Mouse (Mus musculus) lung, adult 18-20 months (tissue): ENCODE measurements around the gene Ermard.

Source experiments
- DNase-seq, 2 experiments: peaks; one replicate each; pipeline ENCODE4 v3.0.0; 2022; ENCODE audit warnings: mixed read lengths in 2 of 2

Ermard gene

DNA sequence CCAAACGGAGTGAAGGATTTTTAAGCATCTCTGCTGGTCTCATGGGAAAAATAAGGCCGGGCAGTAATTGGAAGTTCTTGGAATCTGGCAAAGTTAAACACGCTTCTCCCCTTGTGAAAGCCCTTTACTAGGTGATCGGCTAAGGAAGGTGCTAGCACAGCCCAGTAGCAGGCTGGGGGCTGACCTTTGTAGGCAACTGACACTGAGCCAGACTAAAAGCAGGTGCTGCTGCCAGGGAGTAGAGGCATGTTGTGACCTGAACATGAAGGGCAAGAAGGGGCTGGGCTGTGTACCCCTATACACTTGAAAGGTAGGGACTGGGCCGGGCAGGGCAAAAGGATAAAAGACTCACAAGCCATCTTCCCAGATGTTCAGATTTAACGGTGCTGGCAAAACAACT lies 19.3 kb downstream of the Ermard start:
- DNase-seq: no peak

DNA sequence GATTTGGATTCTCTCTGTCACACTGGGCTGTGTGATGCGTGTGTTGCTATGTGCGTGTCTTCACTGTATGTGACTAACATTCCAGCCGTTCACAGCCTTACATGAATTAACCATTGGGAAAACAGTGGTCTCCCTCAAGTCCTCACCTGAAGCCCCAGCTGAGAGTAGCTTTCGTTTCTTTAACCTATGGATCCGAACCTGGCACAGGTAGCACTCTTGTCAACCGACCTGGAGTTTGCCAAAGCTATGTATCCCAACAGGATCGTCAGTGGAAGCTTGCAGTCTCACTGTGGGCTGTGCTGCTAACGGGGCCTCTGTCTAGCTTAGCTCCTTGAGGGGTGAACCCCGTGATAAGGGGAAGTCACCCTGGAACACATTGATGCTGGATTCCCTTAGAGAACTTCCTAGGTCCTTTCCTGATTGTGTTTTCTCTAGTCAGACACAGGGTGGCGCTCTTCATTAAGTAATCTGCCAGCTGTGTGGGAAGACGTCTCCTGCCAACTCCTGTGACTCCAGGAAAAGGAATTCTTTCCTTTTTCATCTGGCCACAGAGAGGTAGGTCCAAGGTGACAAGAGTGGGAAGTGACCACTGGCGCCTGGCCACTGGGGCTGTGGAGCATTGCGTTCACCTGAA lies 24.5 kb downstream of the Ermard start:
- DNase-seq: peak; percentile 46 to 73

DNA sequence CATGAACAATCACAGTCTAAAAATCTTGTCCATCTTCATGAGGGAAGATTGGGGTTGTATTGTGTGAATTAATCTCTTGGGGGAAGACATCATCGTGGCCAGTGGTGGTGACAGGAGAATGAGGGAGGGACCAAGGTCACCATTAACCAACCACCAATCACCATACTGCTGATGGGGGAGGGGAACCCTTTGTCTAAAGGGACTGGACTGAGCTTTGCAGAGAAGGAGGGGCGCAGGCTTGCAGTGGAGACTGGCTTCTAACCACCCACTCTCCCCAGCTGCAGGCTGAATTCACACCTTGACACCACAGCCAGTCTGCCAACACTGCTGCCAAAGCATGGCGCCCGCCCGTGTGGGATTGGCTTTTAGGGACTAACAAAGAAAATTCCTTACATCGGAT lies 25.1 kb downstream of the Ermard start:
- no peak for DNase-seq

DNA sequence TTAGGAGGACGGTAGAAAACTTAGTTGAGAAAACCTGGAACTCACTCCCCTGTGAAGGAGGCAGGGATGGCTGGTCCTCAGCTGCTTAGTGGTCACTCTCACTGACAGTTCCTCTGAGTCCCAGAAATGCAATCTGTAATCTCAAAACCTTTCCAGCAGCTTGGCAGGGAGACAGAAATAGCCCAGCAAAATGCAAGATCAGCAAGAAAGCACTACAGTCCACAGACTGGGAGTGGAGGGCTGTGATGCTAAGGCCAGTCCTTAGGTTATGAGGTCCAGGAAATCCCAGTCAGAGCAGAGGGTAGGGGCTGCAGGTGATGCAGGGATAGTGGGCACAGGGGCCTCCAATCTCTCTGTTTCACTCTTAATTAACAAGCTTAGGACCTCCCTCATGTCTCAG lies 25.9 kb downstream of the Ermard start:
- no peak for DNase-seq

DNA sequence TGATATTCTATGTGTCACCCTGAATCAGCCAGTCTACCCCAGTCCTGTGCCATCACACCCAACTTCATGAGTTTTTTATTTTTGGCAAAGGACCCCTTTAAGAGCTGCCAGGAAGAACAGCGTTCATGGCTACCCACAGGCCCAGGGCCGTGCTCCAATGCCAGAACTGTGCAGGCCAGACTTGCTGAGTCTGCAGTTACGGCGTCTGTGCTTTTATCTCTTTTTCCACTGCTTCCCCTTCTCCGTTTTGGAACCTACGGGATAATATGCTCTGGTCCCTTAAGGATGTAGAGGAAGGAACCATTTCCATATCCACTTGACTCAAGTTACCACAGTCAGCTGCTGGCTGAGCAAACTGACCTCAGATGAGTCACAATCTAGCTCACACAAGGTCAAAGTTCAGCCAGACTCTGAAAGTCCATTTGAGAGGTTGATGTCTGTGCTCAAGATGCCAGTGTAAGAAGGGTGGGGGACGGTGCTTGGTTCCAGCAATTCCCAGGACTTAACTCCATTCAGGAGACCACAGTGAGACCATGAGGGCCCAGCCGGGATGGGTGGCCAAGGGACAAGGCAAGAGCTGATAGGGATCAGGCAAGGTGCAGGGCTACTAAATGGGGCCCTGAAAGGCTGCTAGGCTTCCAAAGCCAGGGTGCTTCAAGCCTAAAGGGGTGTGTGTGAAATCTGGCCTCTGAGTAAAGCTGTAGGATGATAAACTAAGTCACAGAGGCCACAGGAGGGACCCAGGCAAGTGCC lies 27.2 kb downstream of the Ermard start:
- DNase-seq: no peak

DNA sequence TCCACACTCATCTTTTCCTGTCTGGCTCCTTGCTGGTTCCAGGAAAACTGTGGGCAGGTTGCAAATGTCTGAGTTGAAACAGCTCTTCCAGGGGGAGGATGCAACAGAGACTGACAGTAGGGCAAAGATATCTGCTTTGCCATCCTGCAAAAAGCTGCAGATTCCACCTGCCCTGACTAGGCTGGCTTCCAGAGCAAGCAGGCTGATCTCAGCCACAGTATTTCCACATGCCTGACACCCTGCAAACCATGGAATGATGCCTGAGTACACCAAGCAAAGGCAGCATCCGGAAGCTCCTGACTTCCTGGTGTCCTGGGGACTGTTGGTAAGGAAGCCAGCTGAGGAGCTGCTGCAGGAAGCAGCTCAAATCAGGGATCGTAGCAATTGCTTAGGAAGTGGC lies 28.1 kb downstream of the Ermard start:
- DNase-seq: peak in 1 of 2 experiments; percentile 29

DNA sequence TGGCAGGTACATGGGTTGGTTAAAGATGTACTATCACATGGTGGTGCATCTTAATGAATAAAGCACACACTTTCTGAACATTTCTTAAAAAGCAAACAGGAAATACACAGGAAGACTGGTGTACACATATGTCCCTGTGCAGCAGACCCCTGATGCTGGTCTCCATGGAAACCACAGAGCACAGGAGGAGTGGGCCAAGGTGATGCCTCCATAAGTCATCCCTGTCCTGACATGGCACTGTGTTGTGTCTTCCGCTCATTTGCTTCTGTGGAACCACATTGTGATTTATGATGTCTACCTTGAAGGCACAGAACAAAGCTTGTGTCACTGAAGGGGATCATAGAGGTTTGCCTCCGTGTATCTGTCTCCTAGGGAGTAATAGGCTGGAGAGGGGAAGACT lies 31.2 kb downstream of the Ermard start:
- no peak for DNase-seq

DNA sequence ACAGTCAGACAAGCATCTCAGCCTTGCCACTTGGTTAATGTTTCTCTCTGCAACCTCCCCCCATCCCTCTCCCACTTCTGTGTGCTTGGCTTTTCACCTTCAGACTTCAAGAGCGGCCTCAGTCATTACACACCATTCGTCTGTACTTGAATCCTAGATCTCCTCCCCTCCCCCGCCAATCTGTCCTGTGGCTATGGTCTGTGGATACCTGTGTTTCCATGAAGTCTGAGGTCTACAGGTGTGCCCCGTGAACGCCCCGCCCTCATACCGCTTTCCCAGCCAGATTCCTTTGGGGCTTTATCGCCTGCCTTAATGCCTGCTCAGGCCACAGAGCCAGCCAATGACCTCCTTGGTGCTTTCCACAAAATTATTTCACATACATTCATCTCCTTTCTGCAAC lies 34.0 kb downstream of the Ermard start:
- no peak for DNase-seq

DNA sequence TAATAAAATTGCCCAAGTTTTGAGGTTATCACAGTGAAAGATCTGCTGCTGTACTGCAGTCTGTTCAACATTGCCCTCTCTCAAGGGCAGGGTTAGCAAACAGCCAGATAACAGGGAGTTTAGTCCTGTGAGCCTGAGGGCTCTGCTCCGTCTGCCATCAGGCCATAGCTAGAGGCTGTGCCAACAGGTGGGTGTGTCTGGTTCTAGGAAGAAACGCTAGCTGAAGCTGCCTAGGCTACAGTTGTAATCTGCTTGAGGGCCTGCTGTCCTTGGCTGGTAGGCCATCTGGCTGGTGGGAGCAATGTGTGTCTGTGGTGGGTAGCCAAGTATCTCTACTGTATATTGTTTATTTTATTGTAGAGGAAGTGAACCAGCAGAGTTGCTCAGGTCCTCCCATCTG lies 36.5 kb downstream of the Ermard start:
- DNase-seq: no peak

DNA sequence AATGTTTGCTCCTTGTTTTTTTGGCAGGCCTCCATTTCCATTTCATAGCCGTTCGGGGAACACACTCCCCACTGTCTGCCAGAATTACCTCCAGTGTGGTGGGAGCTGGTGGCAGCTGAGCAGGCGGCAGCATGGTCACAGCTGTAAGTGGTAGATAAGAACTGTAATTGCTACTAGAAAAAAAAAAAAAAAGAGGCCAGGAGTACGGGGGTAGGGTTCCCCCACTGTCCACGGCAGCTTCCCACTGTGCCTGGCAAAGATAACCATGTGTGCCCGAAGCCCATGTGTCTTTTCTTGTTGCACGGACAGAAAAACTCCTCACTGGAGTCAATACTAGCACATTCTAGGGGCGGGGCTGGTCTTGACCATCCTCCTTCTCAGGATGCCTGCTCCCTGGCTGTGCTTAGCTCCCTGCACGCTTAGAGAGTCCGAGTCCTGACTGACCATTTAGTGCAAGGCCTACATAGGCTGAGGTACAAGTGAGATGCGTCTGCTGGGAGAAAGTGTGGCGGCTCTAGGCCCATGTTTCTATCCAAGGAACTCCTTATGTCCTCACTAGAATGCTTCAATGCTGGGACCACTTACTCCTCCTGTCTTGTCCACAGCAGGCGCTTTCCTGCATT lies 43.3 kb downstream of the Ermard start:
- no peak for DNase-seq

DNA sequence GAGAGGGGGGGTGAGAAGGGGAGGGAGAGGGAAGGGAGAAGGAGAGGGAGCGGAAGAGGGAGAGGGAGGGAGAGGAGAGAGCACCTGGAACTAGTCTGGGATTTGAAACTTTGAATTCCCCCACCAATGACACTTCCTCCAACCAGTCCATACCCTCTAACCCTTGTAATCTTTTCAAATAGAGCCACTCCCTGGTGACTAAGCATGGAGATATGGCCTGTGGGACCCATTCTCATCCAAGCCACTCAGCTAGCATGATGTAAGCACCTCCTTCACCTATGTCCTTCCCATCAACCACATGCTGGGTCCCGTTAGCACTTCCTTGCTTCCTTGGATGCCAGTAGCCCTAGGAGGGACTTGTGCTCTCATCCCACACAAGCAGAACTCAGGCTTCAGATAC lies 44.0 kb downstream of the Ermard start:
- no peak for DNase-seq

DNA sequence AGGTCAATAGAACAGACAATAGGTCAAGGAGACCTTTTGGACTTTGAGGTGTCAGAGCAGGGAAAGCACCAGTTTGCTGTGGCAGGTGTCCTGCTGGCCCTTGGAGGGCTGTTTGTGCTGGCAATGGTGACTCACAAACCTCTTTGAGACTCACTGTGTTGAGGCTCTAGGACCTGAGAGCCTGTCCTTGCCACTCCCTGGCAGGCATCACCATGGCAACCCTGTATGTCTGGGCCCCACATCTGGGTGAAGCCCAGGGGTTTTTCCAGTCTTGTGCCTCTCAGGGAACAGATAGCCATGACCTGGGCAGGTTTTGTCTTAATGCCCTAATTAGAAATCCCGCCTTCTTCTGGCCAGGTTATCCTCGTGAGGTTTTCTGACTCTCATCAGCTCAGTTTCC lies 47.2 kb downstream of the Ermard start:
- no peak for DNase-seq

DNA sequence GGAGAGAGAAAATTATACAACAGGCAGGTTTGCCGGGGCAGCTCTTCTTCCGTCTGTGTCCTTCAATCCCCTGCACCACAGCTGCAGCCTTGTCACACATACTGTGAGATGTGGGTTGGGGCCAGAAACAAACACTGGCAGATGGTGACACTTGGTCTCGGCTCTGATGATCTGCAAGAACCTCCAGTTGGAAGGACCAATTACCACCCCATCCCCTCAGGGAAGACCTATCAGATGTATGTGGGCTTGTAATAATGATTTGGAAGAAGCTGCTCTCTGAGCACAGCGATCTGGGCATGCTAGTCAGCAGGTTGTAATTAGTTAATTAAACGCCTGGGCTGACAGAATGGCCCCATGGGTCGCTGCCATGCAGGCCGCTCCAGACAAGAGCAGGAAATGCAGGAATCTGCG lies 47.6 kb downstream of the Ermard start:
- DNase-seq: no peak

DNA sequence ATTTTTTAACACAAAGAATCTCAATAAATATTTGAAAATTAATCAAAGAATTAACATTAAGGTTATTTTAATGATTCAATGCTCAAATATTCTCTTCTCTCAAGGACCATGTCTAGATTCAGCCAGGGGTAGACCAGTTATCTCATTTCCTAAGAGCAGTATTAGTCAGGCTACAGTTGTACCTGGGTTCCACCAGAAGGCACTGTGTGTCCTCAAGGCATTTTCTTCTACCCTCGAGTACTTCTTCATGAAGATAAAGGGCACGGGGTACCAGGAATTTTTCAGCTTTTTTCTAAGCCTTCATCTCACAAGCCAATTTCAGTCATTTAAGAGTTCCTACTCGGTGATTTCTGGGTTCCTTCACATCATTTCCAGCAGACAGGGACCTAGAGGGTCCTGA lies 50.7 kb downstream of the Ermard start:
- no peak for DNase-seq

DNA sequence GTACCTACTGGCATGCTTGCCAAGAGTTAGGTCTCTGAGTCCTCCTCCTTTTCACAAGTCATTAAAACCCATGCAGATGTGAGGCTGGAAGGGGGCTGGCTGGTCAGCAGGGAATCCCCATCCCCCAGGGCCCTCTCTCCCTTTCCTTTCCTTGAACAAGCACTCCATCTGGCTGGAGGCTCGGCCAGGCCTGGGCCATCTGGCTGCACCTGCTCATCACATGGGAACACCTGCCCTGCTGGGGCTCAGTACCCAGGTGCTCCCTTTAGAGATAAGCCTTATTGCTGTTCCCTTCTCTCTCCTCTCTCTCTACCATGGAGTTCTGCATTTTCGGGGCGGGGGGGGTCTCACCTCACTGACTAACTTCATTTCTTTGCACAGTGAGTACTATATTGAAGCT lies 52.5 kb downstream of the Ermard start:
- no peak for DNase-seq

DNA sequence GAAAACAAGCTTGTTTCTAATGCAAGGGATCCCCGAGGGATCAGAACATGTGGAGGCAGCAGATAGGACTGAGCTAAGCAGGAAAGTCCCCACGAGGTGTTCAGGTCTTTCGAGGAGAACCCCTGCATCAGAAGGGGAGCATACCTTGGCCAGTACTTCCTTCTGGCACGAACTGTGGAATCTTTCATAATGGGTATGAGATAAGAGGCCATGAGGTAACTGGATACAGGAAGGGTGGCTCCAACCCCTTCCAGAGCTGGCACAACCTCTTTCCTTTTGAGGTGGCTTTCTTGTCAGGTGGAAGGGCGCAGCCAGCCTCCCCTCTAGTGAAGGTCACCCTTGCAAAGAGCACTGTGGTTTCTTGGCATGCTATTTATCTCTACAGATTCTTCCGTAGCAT lies 55.8 kb downstream of the Ermard start:
- DNase-seq: peak in 1 of 2 experiments; percentile 37

DNA sequence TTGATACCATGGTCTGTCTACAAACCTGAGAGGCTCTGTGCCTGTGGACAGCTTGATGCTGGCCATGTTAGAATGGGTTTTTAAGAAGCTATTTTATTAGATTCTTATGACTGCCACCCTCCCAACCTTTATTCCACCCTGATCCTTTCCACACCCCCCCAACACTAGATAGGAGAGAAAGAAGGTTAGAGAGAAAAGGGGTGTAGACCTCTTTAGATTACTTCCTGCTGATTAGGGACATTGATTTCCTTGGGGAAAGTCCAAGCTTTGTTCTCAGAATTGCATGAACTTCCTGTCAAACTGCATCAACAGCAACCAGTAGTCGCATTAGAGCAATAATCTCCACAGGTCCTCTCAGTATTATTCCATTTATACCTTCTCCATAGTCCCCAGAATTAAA lies 57.7 kb downstream of the Ermard start:
- no peak for DNase-seq

DNA sequence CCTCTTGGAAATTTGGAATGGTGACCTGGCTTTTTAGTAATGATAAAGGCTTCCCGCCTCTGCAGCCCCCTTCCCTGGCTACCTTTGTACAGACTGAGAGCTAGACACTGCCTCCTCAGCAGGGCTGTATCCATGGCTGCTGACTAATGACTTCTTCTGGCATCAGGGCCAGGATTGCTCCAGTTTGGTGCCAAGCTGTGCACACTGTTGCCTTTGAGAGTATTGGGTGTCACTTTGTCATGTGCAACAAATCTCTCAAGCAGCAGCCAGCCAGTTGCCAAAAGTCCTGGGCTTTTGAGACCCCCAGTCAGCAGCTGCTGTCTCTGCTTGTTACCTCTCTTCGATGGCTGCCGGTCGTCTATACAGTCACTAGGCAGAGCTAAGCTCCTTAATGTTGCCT lies 60.3 kb downstream of the Ermard start:
- DNase-seq: no peak

DNA sequence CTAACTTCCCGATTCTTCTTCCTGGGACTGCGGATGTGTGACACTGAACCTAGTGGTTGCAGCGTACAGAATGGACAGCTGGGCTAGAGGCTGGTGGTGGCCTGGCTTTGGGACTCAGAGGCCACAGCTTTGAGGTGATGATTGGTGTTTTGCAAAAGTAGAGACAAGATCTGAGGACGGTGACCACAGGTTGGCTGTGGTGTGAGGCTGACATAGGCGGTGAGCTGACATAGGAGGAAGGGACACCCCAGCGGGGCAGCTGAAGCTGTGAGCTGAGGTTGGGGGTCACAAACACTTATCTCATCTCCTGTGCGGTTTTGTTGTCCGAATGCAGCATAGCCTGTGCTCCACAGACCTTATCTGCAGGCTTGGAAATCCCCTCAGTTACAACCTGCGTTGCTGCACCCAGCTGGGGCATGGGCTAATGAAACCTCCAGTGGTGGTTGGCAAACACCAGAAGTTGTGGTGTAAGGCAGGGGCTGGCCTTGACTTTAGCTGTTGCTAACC lies 66.2 kb downstream of the Ermard start:
- DNase-seq: no peak

DNA sequence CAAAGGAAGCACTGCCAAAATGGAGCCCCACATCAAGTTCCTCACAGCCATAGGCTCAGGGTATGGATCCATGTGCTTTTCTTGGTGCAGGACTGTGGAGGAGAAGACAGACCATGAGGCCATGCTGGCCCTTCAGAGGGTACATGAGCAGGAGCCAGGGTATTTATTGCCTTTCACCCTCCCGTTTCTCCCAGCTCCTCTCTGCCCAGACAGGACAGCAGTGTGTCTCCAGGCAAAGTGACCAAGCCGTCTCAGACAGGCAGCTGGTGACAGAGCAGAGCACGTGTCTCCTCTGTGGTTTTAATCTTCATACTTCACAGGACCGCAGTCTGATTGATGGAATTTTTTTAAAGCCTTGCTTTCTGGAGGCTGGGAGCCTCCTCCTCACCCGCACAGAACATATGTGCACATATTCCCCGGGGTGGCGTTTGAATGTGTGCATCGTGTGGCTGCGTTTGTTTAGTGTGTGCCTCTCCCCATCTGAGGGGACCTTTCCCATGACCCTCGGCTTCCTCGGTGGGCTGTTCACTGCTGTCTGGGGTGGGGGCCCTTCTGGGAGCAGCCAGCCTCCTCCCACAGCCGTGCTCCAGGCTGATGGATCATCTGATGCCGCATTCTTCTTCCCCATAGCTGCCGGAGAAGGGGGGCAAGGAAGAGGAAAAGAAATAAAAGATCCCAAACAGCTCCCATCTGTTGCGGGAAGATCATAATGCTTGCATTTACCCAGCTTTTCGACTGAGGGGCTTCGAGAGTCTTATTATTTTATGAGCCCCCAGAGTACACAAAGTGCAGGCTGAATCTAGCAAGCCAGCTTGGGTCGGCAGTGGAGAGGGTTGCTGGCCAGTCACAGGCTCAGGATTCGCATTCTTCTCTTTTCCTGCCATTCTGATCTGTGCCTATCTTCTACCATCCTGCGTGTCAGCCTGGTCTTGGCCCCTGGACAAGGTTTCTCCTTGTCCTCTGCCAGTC lies 67.7 kb downstream of the Ermard start:
- no peak for DNase-seq

DNA sequence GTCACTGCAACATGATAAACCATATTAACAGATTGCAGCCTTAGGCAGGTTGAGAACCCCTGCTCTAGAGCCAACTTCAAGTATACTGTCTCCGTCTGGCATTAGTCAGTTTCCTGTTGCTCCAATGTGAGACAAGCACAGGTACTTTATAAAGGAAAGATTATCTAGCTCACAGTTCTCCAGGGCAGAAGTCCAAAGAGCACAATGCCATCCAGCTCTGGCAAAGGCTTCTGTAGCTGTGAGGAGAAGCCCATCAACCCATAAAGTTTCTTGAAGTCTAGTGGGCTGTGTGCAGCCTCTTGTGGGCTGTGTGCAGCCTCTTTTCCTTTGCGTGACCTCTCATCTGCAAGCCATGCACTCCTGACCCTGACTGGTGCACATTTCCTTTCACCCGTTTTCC lies 74.5 kb downstream of the Ermard start:
- DNase-seq: no peak

DNA sequence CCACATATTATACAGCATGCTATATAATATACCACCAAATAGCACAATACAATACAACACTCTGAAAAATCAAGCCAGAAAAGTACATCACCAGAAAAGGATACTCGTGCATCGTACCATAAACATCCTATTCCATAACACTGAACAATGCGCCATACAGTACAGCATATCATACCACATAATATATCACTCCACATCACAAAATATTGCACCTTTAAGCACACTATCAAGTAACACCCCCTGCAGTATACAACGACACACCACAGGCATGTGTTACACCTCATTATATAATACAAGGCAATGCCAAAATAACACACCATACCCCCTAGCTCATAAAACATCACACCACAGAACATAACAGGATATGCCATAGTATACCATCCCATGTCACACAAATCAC lies 79.1 kb downstream of the Ermard start:
- DNase-seq: no peak

DNA sequence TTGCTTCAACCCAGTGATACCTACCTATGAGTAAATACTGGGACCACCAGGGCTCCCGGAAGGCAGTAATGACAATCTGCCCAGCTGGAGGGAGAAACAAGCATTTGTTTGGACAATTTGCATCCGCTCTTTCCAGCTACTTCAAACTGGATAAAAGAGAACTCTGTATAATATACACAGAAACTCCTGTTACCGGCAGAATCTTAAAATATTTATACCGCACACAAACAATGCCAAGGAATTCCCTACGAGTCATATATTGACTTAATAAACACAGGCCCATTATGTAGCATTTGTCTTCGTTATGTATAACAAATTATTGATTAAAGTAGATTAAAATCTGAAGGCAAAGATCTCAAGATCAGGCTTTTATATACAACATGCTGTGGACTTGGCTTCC lies 79.6 kb downstream of the Ermard start:
- no peak for DNase-seq
